Mouse (Mus musculus) liver, adult (tissue): Measurements from ENCODE around the gene Casp9.

ENCODE experiments used
- GATA4 ChIP-seq: IDR thresholded peaks from 2 replicates; pipeline ENCODE4 v1.6.1; 2014; ENCODE audit warnings: mild to moderate bottlenecking, low read length; ENCODE audit not compliant: insufficient replicate concordance

Gene Casp9

DNA sequence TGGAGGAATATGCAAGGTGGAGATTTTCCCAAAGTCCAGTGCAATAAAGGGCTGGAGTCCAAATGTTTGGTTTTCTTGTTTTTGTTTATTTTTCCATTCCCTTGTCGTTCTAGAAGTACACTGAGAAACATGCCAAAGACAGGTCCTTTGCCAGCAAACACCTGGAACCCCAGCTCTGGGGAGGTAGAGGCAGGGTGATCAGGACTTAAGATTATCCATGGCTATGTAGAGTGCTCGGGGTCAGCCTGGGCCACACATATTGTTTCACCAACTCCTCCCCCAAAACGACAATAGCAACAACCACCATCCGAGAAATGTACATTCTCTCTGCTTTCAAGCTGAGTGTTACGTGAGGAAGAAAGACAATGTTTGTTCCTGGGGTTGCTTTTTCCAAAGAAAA lies 32.6 kb downstream of the Casp9 start, which contains the start of gene Cela2a:
Cela2a (minus strand) TSS at position 101 of the 400 bp plus-strand sequence.
- TF ChIP-seq GATA4 = no peak

DNA sequence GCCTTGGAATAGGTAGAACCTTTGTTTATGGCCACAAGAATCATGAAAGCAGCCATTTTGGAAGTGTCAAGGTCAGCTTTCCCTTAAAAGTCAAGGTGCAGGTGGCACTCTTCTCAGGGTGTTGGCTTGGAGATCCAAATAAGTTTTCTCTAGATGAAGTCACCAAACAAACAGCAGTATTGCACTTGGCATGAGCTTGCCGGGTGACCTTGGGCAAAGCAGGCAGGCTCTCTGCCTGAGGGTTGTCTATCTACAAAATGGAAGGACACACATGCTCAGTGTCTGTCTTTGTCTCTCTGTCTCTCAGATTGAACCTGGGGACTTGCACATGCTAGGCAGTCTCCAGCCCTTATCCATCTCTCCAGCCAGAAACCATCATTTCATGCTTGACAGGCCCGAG lies 34.0 kb downstream of the Casp9 start:
- no peak for TF ChIP-seq GATA4

DNA sequence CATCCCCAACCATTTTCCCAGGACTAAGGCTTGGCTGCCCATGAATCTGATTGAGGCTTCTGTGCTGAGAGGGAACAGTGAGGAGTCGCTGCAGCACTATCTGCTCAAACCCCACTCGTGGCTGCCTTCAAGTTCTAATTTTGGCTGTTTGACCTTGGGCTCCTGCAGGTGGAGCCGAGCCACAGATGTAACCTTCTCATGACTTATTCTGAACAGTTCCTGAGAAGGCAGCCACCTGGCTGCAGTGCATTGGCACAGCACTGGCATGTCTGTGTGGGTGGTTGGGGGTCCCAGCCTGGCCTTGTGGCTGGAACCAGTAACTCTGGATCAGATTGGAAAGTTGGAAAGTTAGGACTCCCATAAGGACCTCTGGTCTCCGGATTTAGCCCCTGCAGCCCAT lies 34.8 kb downstream of the Casp9 start:
- no peak for TF ChIP-seq GATA4

DNA sequence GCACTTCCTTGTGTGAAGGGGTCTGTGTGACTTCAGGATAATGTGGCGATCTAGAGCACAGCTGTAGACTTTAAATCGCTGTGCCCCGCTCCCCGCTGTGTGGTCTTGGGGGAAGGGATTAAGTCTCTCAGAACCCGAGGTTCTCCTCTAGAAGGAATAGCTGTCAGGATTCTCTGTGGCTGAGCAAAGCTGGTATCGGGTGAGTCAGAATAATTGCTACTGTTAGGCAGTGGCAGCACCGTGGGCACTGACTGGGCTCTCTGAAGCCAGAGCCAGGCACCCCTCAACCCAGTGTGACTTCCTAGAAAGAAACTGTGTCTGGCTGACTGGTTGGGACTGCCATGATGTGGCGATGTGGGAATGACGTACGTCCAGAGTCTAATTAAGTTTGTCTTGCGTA lies 37.0 kb downstream of the Casp9 start:
- no peak for TF ChIP-seq GATA4

DNA sequence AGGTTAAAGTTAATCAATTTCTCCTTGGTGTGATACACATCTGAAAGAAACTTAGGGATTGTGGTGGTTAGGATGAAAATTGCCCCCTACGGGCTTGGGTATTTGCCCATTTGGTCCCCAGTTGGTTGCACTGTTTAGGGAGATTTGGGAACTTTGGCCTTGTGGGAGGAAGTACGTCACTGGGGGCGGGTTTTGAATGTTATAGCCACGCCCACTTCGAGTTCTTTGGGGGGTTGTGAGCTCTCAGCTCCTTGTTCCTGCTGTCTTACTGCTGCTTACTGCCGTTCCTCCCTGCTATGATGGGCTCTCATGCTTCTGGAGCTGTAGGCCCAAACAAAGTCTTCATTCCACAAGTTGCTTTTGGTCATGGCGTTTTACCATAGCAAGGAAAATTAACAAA lies 37.9 kb downstream of the Casp9 start:
- no peak for TF ChIP-seq GATA4

DNA sequence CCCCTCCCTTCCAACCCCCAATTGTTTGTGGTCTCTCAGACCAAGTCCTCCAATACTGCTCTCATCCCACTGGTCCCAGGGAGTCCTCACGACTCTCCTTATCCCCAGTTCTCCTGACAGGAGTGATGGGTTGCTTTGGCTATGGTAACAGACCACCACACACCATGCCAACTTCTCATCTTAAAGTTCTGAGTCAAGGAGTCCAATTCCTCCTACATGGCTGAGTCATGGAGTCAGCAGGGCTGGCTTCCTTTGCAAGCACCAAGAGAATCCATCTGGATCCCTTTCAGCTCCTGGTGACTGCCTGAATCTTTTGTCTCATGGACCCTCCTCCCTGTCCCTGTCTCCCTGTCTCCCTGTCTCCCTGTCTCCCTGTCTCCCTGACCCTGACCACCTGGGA lies 40.5 kb downstream of the Casp9 start:
- no peak for TF ChIP-seq GATA4

DNA sequence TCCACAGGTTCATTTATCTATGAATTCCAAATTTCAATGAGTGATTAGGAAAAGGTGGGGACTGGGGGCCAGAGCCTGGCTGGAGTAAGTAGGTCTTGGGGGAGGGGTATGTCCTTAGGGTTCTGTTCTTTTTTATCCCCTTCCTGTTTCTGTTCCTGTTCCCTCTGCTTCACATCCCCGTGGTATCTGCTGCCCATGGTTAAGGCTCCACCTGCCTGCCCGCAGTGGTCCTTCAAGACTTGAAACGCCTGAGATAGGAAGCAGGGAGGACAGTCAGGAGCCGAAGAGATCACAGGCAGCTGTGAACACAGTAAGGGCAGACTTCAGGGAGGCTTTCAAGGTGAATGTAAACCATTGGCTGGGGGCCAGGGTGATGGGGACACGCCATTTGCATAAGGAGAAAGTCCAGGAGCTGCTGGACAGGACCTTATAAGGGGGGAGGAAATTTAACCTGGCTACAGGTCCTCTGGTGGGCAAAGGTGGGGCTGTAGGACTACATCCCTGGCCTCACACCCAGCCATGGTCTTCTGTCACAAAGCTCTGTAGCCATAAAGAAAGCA lies 41.2 kb downstream of the Casp9 start:
- no peak for TF ChIP-seq GATA4

DNA sequence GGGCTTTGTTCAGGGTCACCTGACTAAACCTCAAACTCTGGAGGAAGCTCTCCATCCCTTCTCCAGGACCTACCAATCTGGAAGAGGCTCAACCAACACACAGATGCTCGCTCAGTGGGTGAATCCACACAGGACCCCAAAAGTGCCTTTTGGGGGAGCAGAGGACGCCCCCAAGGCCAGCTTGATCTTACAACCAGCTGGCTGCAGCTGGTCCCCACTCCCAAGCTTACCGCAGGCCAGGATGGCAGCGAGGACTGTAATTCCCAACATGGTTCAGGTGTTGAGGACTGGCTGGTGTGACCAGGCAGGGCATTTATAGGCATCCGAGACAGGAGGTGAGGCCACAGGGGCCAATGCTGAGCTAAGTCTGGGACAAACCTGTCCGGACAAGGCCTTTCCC lies 52.6 kb downstream of the Casp9 start, which contains the start of gene Ctrc:
Ctrc (minus strand) TSS at position 361 of the 400 bp plus-strand sequence.
- no peak for TF ChIP-seq GATA4

DNA sequence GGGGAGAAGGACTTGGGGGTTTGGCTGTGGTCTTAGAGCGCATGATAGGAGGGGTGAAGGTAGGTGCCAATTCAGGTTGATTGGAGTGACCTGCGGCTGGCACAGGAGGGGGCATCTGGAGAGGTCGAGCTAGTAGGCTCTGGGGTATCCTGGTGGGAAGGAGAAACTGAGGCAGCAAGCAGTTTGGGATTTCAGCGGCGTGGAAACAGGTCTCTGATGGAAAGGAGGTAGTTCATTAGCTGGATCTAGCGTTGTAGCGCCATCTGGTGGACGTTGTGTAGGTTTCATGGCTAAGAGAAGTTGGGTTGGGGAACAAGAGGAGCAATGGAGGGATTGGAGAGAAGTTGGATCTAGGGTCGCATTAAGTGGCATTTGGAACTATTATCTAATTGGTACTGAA lies 60.0 kb downstream of the Casp9 start:
- no peak for TF ChIP-seq GATA4

DNA sequence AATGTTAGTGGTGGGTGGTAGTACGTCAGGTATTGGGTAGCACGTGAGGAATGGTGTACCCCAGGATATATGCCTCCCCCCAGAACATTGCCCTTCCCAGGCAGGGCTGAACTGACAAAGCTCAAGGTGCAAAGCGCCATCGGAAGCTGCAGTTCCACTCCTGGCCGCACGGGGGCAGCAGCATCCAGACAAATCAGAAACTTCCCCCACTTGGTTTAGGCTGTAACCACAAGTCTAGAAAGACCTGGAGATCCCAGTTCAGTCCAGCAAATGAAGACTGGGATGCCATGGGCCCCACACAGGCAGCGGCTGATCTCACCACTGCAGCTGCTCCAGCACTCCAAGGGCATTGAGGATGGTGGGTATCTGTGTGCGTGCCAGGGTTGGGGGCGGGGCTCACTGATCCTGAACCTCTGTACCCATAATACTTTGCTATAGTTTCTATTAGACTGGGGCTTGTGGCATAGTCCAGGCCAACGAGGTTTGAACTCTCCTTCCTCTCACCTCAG lies 64.1 kb downstream of the Casp9 start:
- no peak for TF ChIP-seq GATA4

DNA sequence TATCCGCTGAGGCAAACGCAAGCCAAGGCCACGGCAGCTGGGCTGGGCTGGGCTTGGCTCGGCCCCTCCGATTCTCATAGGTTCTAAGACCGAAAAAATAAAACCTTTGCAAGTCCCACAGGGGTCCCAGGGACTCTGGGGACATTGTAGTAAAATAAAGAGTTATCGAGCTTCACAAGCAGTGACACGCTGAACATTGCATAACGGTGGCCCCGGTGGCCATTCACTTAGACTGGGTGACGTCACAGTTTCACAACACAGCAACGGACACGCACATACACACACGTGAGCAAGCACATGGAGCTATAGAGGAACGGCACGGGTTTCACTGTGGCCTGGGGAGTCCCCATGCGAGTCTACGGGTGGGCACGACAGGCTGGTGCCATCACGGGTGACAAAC lies 65.1 kb downstream of the Casp9 start:
- no peak for TF ChIP-seq GATA4

DNA sequence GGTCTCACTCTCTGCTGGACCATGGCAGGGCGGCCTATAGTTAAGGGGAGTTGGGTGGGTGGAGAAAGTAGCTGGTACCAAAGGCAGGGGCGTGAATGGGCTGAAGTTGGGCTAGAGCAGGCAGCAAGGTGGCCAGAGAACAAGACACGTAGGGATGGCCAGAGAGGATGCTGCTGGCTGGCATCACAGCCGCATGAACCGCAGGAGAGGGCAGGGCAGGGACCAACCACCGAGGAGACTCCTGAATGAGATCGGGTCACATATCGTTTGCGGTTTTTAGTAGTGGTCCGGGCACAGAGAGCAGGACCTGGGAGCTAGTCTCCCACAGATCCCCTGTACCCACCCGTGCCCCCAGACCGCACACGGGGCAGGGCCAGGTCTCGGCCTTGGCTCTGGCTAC lies 65.9 kb downstream of the Casp9 start:
- TF ChIP-seq GATA4 = no peak

DNA sequence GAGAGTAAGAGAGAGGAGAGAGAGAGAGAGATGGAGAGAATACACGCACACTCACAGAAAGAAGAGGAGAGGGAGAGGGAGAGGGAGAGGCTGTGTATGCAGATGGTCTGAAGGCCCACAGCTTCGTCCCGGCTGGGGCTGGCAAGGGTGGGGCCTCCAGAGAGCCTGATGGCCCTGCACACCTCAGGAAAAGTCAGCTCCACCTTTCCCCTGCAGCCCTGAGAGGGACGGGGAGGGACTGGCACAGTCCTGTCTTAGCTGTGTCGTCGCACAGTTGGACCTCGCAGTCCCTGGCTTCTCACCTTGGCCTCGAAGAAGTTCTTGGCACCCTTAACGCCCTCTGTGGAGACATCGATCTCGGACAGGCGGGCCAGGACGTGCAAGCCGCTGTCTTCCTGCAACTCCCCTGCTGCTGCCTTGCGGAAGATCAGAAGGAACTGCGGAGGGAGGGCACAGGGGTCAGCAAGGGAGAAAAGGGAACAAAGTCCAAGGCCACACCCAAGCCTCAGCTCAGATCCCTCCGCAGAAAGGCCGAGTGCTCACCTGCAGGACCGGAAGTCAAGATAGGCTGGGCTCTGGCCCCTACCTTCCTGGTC lies 66.9 kb downstream of the Casp9 start:
- TF ChIP-seq GATA4 = no peak

DNA sequence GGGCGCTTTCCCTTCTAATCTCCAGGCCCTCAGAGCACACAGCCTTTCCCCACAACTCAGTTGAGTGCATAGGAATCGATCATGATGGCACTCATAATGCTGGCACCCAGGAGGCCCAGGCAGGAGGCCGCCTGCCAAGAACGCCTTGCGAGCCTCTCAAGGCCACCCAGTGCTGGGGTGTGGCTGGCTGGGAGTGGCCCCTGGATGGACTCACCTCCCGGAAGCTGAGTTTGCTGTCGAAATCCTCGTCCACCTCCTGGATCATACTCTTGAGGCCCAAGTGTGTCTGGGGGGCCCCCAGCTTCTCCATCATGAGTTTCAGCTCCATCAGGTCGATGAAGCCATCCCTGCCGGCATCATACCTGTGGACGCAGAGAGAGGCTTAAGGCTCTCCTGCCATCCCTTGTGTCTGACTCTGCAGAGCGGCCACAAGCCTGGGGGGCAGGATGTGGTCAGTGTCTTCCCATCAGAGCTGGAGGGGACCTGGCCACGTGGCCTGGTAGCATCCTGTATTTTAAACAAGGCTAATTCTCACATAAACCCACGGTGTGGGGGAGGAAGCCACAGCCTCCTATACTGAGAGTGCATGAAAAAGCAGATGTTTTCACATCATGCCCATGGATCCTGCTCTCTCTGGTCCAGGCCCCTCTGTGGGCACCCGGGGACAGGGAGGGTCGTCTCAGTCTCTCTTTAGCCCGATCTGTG lies 68.3 kb downstream of the Casp9 start:
- no peak for TF ChIP-seq GATA4

DNA sequence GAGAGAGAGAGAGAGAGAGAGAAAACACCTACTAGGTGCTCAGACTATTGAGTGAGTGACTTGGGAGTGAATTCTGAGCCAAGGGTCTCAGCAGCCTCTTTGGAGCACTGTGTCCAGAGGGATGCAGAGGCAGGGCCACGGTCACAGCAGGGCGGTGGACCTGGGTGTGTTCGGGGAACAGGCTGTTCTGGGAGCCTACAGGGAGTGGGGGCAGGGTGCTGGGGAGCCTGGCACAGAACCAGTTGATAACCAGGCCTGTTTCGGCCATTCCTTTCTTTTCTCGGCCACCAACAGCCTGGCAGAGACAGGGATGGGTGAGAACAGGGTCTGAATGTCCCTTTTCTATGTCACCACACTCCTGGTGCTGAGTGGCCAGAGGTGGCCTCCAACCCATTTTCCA lies 69.5 kb downstream of the Casp9 start:
- no peak; the same call in 1 of the 2 replicates for TF ChIP-seq GATA4

DNA sequence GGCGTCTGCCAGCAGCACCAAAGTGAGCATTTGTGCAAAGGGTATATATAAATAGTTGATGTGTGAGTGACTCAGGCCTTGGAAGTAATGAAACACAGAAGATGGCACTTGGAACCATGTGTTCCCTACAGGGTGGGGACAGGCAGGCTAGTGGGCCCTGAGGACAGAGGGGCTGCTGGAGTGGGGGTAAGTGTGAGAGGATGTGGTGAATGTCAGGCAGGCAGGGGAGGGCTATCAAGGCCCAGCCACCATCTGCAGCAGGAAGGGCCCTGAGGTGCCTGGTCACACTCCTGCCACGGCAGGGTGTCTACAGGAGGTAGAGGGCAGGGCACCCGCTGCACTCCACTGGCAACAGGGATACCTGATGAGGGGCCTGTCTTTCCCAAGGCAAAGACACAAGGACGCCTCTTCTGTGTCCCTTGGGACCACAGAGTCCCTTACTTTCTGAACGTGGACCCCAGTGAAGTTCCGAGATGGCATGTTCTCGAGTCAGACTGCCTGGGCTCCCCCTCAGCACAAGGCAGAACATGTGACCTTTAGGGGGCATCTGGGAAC lies 70.4 kb downstream of the Casp9 start:
- no peak for TF ChIP-seq GATA4
